Mouse (Mus musculus): ENCODE results near the gene Ank2.

DNA sequence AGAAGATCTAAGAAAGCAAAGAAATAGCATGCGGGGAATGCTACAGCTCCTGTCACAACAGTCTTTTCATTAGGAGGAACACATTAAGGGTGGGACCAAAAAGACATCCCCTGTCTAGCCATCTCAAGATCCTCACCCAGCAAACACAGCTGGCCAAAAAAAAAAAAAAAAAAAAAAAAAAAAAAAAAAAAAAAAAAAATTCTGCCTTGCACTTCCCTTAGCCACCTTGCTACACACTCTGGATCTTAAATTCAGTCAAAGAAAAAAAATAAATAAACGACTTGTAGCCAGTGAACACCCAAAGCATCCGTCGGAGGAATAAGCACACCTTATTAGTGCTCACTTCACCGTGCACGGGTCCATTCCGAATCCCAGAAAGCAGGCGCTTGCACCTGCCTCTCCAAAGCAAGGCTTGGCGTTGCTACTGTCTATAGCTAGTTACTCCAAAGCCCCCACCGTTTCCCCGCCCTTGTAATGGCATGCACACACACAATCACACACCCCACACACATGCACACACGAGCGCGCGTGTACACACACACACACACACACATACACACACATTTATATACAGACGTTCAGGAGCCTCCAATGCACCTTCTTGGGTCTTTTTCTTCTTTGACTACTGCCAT is 273.9 kb downstream of the Ank2 start:
- TF ChIP-seq POLR2A (IDR thresholded peaks at IDR 0.05; ENCODE audit: control insufficient read depth, extremely low read depth, insufficient read depth, low read length, poor library complexity) (no peak), CTCF (IDR thresholded peaks at IDR 0.05; ENCODE audit: borderline replicate concordance, control insufficient read depth, extremely low read depth, insufficient read depth, low read length, poor library complexity) (no peak)

Measured in thymus, adult 2 months (tissue).